Comparison of ENCODE assay signal across 9 mouse cellular contexts in genomic region chr5:41762947-41763730, GRCm38 (mm10). TPM values are rescaled to one million over a fixed set of nuclear protein-coding genes. Genes with fewer than 3 reads are reported as not detected.
DNase-seq lines count a peak whose midpoint lies in the region; ATAC-seq lines count a peak whose summit lies in the region.
"Had no signal": no experiment of that assay in that cellular context is flagged by ENCODE, and none has a peak within 500 bp of the region (broad histone marks: within the 10 kb centered on the region; RNA-seq: fewer than 3 reads in every experiment).

No protein-coding gene starts in this region.

- peak overlapping the region; percentile 68 for H3K9ac ChIP-seq in intestine, embryonic 16.5 days (ENCODE audit: low read depth, low read length)
- H3K9ac ChIP-seq in stomach, embryonic 16.5 days (ENCODE audit: low read length), result peak overlapping the region; percentile 60

- peak overlapping the region; percentile 55 for H3K4me3 ChIP-seq in intestine, embryonic 16.5 days (ENCODE audit: low read length)
- peak overlapping the region; percentile 46 for H3K4me3 ChIP-seq in stomach, embryonic 16.5 days (replicated peaks; ENCODE audit: low read length)
- H3K4me3 ChIP-seq: myocyte had no signal

- peak overlapping the region; percentile 61 for H3K27ac ChIP-seq in intestine, embryonic 16.5 days (ENCODE audit: low read length)
- H3K27ac ChIP-seq in stomach, embryonic 16.5 days (ENCODE audit: low read length), result no peak overlapping the region

- H3K36me3 ChIP-seq in intestine, embryonic 16.5 days (ENCODE audit: control insufficient read depth, insufficient read depth, low read length), result no peaks in the 10 kb centered on the region
- no peaks in the 10 kb centered on the region for H3K36me3 ChIP-seq in stomach, embryonic 16.5 days (ENCODE audit: control insufficient read depth, insufficient read depth, low read length)

- H3K27me3 ChIP-seq in intestine, embryonic 16.5 days (replicated peaks; ENCODE audit: control insufficient read depth, insufficient read depth, low read length), result peaks cover 68% of the 10 kb centered on the region
- H3K27me3 ChIP-seq in stomach, embryonic 16.5 days (ENCODE audit: control insufficient read depth, insufficient read depth, low read length), result peaks cover 75% of the 10 kb centered on the region

- peak; percentile 36 for ATAC-seq in intestine, embryonic 16.5 days
- no peak for ATAC-seq in stomach, embryonic 16.5 days (ENCODE audit: insufficient read depth, low FRiP score)
- ATAC-seq in granulocyte monocyte progenitor cell, adult 5-6 weeks (replicated peaks; ENCODE audit: poor library complexity, severe bottlenecking), result no peak

- DNase-seq in adrenal gland, postnatal 25 days, result peak; percentile 17
- no peak for DNase-seq in adrenal gland, adult 18-20 months (ENCODE audit: low spot score in 2 of 2)
- peak; percentile 12 to 17 for DNase-seq in spleen, adult 18-20 months
- DNase-seq in spleen, postnatal 36 days (ENCODE audit: low spot score in 2 of 2), result no peak
- DNase-seq in gastrocnemius, adult 8-10 months (ENCODE audit: low spot score in 2 of 2), result no peak

- peaks cover 13% of the 10 kb centered on the region; the same call in 1 of the 2 replicates for H3K4me1 ChIP-seq in intestine, embryonic 16.5 days (ENCODE audit: control insufficient read depth, insufficient read depth, low read length)
- peaks cover 5% of the 10 kb centered on the region; the same call in 1 of the 2 replicates for H3K4me1 ChIP-seq in stomach, embryonic 16.5 days (ENCODE audit: control insufficient read depth, insufficient read depth, low read length)

- peak overlapping the region; percentile 71 for H3K4me2 ChIP-seq in intestine, embryonic 16.5 days (ENCODE audit: low read depth, low read length)
- H3K4me2 ChIP-seq in stomach, embryonic 16.5 days (ENCODE audit: low read depth, low read length), result peak overlapping the region; percentile 50

- 3% methylated on average over 41 of the region's 41 CpGs for WGBS in intestine, embryonic 16.5 days
- 4% methylated on average over 39 of the region's 41 CpGs for WGBS in stomach, embryonic 16.5 days

- no peaks in the 10 kb centered on the region for H3K9me3 ChIP-seq in intestine, embryonic 16.5 days (ENCODE audit: control insufficient read depth, low read length)
- no peaks in the 10 kb centered on the region for H3K9me3 ChIP-seq in stomach, embryonic 16.5 days (replicated peaks; ENCODE audit: control insufficient read depth, low read length)

RNA-seq across cellular contexts. Expression of gene Nkx3-2, which starts 1.2 kb away (rescaled TPM):
- total RNA-seq in adrenal gland, postnatal 25 days (2021), result not detected in 2 replicates
- total RNA-seq in adrenal gland, adult 18-20 months (2021), result under 1 TPM in 1 of 2 experiments, not detected in 1; 0.17 TPM
- polyA plus RNA-seq in intestine, embryonic 16.5 days (2015; fragmentation: Nextera tagmentation; extraction: Ambion mirVana), result 1.5 and 1.9 TPM in 2 replicates
- 1.9 and 2.5 TPM in 2 replicates for polyA plus RNA-seq in stomach, embryonic 16.5 days (2015; fragmentation: Nextera tagmentation; extraction: Ambion mirVana)
- not detected for total RNA-seq in gastrocnemius, adult 8-10 months (2022)
- total RNA-seq in granulocyte monocyte progenitor cell, adult 5-6 weeks (2014; fragmentation: Nextera tagmentation), result not detected in 2 replicates
- total RNA-seq in granulocyte monocyte progenitor cell, adult 5-6 weeks (2017), result not detected in 2 replicates

RNA-seq across cellular contexts. Expression of gene Rab28, which starts 55.2 kb away (rescaled TPM):
- total RNA-seq in adrenal gland, postnatal 25 days (2021), result 41.7 and 58.6 TPM in 2 replicates
- 10 to 100 TPM; 50.6 to 53.8 TPM for total RNA-seq in adrenal gland, adult 18-20 months (2021)
- 41.9 and 49.6 TPM in 2 replicates for polyA plus RNA-seq in intestine, embryonic 16.5 days (2015; fragmentation: Nextera tagmentation; extraction: Ambion mirVana)
- 53.3 and 65.4 TPM in 2 replicates for polyA plus RNA-seq in stomach, embryonic 16.5 days (2015; fragmentation: Nextera tagmentation; extraction: Ambion mirVana)
- 100 to 1,000 TPM in 1 of 4 experiments, 10 to 100 TPM in 3; 88.5 to 109 (median 96.2) TPM for total RNA-seq in gastrocnemius, adult 8-10 months (2022)
- total RNA-seq in granulocyte monocyte progenitor cell, adult 5-6 weeks (2014; fragmentation: Nextera tagmentation), result 34.7 and 35.4 TPM in 2 replicates
- 32.2 and 40.0 TPM in 2 replicates for total RNA-seq in granulocyte monocyte progenitor cell, adult 5-6 weeks (2017)

Comparison
In these comparisons a context has a peak if more than half of its experiments do, and no peak if none do; other contexts are left out.
1. DNase-seq: peak in adrenal gland, postnatal 25 days (single experiment) and spleen, adult 18-20 months (2 of 2); none in adrenal gland, adult 18-20 months (0 of 2), spleen, postnatal 36 days (0 of 2) and gastrocnemius, adult 8-10 months (0 of 2).